Mouse (Mus musculus) embryo, embryonic 10 days (tissue): ENCODE measurements around the gene Aco2.
"Not testable (repeated sequence)": the region's sequence is repeated elsewhere in the genome, so short reads cannot be mapped to it uniquely, and the experiment has no call there.

ENCODE experiments used
- DNase-seq: peaks from one replicate; pipeline ENCODE4 v3.0.0-alpha.2; 2015; ENCODE audit warnings: low spot score

The Aco2 gene

GRCm38 (mm10) chr15:81879531-81880401, 7.7 kb downstream of the Aco2 start:
- DNase-seq, result no peak

GRCm38 (mm10) chr15:81882348-81882747, 10.2 kb downstream of the Aco2 start:
- no peak for DNase-seq

- DNase-seq, result no peak
Observed at GRCm38 (mm10) chr15:81885418-81885934, 13.4 kb downstream of the Aco2 start.

GRCm38 (mm10) chr15:81886795-81887550, 14.9 kb downstream of the Aco2 start:
- no peak for DNase-seq

- no peak for DNase-seq
Observed at GRCm38 (mm10) chr15:81889175-81889574, 17.1 kb downstream of the Aco2 start.

- no peak for DNase-seq
Observed at GRCm38 (mm10) chr15:81891140-81891802, 19.2 kb downstream of the Aco2 start.

- DNase-seq, result peak; percentile 16
Observed at GRCm38 (mm10) chr15:81891822-81892580, 19.9 kb downstream of the Aco2 start.

GRCm38 (mm10) chr15:81894002-81894401, 21.9 kb downstream of the Aco2 start:
- no peak for DNase-seq

GRCm38 (mm10) chr15:81896407-81896806, 24.3 kb downstream of the Aco2 start:
- no peak for DNase-seq

- no peak for DNase-seq
Observed at GRCm38 (mm10) chr15:81897607-81898285, 25.6 kb downstream of the Aco2 start.

- no peak for DNase-seq
Observed at GRCm38 (mm10) chr15:81898751-81899150, 26.6 kb downstream of the Aco2 start.

- DNase-seq, result peak; percentile 65
Observed at GRCm38 (mm10) chr15:81904939-81905338, 32.8 kb downstream of the Aco2 start.

- DNase-seq, result no peak
Observed at GRCm38 (mm10) chr15:81907953-81908352, 35.8 kb downstream of the Aco2 start.

GRCm38 (mm10) chr15:81908767-81909166, 36.7 kb downstream of the Aco2 start:
- not testable (repeated sequence) for DNase-seq

- DNase-seq, result no peak
Observed at GRCm38 (mm10) chr15:81912498-81912897, 40.4 kb downstream of the Aco2 start.

- no peak for DNase-seq
Observed at GRCm38 (mm10) chr15:81914668-81915067, 42.6 kb downstream of the Aco2 start.

GRCm38 (mm10) chr15:81915663-81916062, 43.6 kb downstream of the Aco2 start:
- DNase-seq, result no peak

GRCm38 (mm10) chr15:81917201-81917600, 45.1 kb downstream of the Aco2 start:
- no peak for DNase-seq

GRCm38 (mm10) chr15:81917621-81918463, 45.7 kb downstream of the Aco2 start:
- DNase-seq, result peak; percentile 78

GRCm38 (mm10) chr15:81919062-81919461, 47.0 kb downstream of the Aco2 start:
- no peak for DNase-seq
